Mouse (Mus musculus) inflammation-experienced regulatory T-cells, adult 6 months (primary cell): ENCODE measurements around the gene Mfng. TPM values are rescaled to one million over a fixed set of nuclear protein-coding genes. Genes with fewer than 3 reads are reported as not detected.

Experiments used
- ATAC-seq: one replicate; pipeline ENCODE4 v1.8.0; 2017
- polyA plus RNA-seq, 3 experiments: library from polyadenylated mRNA; unstranded; fragments of 100-300 nt; shearing (Covaris generic); gene quantifications; one replicate each; pipeline ENCODE4 v1.2.1; 2017

Mfng gene
- 10 to 100 TPM; 45.8 to 70.7 (median 62.8) TPM for polyA plus RNA-seq

DNA sequence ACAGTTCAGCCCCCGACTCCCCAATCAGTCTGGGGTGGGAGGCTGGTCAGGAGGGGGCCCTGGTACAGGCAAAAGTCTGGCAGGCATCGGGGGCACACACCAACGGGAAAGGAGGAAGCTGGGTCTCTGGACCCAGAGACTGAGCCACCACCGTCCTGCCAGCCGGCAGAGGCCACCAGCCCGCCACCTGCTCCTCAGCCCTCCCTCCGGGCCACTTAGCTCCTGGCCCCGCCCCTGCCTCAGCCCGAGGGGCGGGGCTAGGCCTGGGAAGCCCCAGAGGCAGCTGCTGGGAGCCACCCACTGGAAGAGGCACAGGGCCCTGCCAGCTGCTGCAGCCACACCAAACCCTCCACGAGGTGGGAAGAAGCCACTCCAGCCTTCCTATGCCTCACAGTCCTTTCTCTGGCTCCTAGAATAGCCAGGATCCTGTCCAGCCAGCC is at the start of gene Mfng:
Gene Mfng (minus strand): TSS at position 186 of the 440 bp plus-strand sequence.
- ATAC-seq, result peak; percentile 84

- ATAC-seq, result no peak
These were observed 42.8 kb upstream of the Mfng start for GRCm38 (mm10) chr15:78816074-78816391.

DNA sequence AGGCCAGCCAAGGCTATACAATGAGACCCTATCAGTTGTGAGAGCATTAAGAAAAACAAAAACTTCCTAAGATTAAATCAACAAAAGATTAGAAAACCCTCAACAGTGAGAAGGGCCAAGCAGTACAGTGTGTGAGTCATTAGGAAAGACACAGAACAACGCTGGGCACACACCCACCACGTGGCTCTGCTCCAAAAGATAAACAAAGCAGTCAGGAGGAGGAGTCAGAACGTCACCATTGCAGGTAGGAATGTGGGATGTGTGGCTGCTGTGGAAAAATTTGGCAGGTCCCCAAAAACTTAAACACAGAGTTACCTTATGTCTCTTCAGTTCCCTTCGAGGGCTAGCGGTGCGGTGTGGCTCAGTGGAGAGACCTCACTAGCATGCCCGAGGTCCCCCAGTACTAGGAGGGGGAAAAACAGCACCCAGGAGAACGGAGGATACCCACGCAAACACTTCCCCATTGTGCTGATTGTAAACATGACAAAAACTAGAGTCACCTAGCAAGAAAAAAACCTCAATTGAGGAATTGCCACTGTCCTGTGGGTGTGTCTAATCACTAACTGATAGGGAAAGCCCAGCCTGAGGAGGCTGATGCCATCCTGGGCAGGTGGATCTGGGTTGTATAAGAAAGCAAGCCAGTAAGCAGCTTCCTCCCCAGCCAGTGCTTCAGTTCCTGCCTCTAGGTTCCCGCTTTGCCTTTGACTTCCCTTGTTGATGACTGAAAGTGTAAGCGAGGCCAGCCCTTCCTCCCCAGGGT is 42.2 kb upstream of the Mfng start:
- no peak for ATAC-seq

- ATAC-seq, result no peak
These were observed 40.3 kb upstream of the Mfng start for GRCm38 (mm10) chr15:78813603-78814002.

- no peak for ATAC-seq
These were observed 36.9 kb upstream of the Mfng start for GRCm38 (mm10) chr15:78810146-78810545.

- no peak for ATAC-seq
These were observed 36.5 kb upstream of the Mfng start for GRCm38 (mm10) chr15:78809739-78810138.

GRCm38 (mm10) chr15:78808980-78809379 is 35.7 kb upstream of the Mfng start:
- no peak for ATAC-seq

- ATAC-seq, result no peak
These were observed 33.9 kb upstream of the Mfng start for GRCm38 (mm10) chr15:78807141-78807540.

DNA sequence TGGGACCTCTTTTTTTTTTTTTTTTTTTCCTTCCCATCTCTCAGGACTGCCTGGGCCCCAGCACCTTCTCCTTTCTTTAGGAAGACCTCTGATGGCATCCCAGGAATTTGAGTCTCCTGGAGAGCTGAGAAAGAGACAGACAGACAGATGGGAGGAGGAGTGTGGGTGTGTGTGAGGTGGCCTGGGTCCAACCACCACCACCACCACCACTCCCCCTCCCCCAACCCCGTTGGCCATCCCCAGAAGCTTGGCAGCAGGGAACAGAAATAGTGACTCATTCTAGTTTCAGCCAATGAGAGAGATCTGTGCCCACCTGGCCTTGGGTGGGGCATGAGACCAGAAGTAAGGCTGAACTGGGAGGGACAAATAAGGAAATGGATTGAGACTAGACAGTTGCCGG is 33.3 kb upstream of the Mfng start:
- no peak for ATAC-seq

DNA sequence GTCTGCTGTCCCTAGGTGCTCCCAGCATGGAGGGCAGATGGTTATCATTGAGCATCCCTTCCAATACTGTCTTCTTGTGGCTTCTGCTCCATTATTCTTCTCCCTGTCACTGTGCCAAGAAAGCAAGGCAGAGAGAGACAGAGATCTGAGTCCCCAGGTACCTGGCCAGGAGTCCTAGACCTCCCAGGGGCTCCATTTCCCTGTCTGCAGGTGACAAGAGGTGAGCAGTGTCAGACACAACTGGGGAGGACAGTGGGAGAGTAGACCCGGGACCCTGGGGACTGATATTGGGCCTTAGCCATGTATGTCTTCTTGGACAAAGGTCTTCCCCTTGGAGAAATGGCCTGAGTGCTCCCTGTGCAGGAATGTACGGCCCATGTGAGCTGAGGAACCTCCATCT is 32.1 kb upstream of the Mfng start:
- ATAC-seq, result no peak

DNA sequence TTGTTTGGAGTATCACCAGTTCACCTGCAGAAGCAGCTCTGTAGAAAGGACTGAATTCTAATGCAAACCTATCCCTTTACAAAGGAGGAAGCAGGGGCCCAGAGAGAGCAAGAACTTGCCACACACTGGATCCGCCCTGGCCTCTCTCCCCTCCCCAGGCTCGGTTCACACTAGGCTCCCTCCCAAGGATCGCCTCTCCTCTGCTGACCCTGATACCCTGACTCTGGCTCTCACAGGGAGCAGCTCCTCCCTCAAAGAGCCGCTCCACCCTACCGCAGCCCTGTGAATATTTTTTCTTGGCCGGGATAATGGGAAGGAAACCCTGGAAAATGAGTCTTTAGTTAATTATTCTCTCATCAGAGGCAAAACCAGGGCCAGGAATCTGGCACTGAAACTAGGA is 31.1 kb upstream of the Mfng start:
- ATAC-seq, result no peak

GRCm38 (mm10) chr15:78803499-78803900 is 30.2 kb upstream of the Mfng start:
- no peak for ATAC-seq

- peak; percentile 67 for ATAC-seq
These were observed 29.6 kb upstream of the Mfng start, which contains the start of gene Card10 for GRCm38 (mm10) chr15:78802776-78803391. Card10 (minus strand) TSS chr15:78803042.

DNA sequence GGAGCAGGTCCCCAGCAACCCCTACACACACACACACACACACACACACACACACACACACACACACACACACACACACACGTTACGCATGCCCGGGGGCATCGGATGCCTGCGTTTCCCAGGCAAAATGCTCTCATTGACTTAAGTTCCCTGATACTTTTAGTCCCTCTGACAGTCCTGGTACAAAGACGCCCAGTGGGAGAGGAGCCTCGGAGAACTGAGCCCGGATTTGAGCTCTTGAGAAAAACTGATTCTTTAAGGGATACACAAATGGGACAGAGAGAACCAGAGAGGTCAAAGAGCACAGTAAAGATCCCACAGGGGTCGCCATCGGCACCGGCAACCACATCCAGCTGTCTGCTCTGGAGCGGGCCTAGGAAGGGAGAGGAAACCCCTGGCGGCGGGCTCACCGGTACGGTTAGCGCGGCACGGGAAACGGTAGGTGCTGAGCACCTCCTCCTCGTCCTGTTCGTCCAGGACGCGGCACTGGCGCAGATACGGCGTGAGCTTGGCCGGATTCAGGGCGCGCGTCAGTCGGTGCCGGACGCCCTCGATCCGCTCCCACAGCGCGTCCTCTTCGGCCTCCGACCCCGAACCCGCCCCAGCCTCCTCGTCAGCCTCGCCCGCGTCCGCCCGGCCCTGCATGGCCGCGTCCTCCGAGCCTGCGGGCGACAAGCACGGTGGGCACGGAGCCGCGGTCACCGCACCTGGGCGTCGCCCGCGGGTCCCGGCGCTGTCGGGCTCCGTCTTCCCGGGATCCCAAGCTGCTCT is 28.9 kb upstream of the Mfng start:
- ATAC-seq, result peak; percentile 71

- ATAC-seq, result no peak
These were observed 28.3 kb upstream of the Mfng start for GRCm38 (mm10) chr15:78801571-78801970.

- ATAC-seq, result no peak
These were observed 25.8 kb upstream of the Mfng start for GRCm38 (mm10) chr15:78799029-78799428.

DNA sequence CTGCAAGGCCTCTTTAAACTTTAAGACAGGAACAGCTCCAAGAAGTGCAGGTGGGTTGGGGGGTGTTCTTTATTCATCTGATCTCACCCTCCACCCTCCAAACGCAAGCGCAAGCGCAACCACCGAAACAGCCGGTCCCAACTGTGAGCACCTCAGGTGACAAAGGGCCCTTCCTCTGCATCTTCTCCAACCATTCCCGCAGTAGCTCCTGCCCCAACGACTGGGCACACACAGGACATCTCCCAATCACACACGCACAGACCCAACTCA is 23.7 kb upstream of the Mfng start:
- no peak for ATAC-seq

GRCm38 (mm10) chr15:78796196-78797059 is 23.2 kb upstream of the Mfng start:
- ATAC-seq, result no peak

- no peak for ATAC-seq
These were observed 17.7 kb upstream of the Mfng start for GRCm38 (mm10) chr15:78790990-78791389.

- no peak for ATAC-seq
These were observed 17.2 kb upstream of the Mfng start for GRCm38 (mm10) chr15:78790451-78790850.

DNA sequence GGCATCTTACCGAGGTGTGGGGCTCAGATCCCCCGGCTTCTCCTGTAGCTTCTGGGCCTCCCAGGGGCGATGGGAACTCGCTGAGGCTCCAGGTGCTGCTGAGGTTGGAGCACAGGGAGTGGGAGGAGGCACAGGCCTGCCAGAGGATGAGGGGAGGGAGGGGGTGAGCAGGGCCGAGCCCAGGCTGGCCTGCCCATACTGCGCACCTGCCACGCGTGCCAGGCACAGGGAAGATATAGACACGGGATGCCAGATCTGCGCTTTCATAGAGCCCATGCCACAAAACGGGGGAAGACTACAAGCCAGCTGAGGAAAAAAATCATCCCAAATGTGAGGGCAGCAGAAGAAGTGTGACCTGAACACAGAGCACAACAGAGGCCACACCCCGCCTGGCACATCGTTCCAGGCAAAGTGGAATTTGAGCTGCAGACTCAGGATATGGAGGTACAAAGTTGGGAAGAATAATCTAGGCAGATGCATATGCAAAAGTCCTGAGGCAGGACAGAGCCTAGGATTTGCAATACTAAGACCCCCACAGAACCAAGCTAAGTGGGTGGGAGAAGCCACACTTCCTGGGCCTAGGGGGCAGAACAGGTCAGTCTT is 16.5 kb upstream of the Mfng start:
- ATAC-seq, result no peak

- no peak for ATAC-seq
These were observed 14.8 kb upstream of the Mfng start for GRCm38 (mm10) chr15:78788042-78788441.
